Mouse (Mus musculus) heart, embryonic 11.5 days (tissue): ENCODE data around the gene Ssr3. TPM values are rescaled to one million over a fixed set of nuclear protein-coding genes. Genes with fewer than 3 reads are reported as not detected.

Source experiments
- ATAC-seq: fragments of 200-750 bp; cut with Nextera tagmentation; replicated peaks from 2 replicates; pipeline ENCODE4 v1.8.0; 2017; ENCODE audit warnings: moderate library complexity; ENCODE audit not compliant: insufficient number of reproducible peaks, low FRiP score, low TSS enrichment
- H3K27ac ChIP-seq: fragments of 300-500 bp; sonication (generic); 2 replicates; pipeline ENCODE4 v1.5.1; 2014; ENCODE audit warnings: mild to moderate bottlenecking, low read depth, low read length
- H3K27me3 ChIP-seq: fragments of 300-500 bp; sonication (generic); 2 replicates; pipeline ENCODE4 v1.6.1; 2014; ENCODE audit warnings: mild to moderate bottlenecking, low read length, mixed read lengths; ENCODE audit not compliant: control insufficient read depth, insufficient read depth
- H3K36me3 ChIP-seq: fragments of 300-500 bp; sonication (generic); 2 replicates; pipeline ENCODE4 v1.6.1; 2014; ENCODE audit warnings: mild to moderate bottlenecking, low read length, moderate library complexity, mixed read lengths; ENCODE audit not compliant: control insufficient read depth, insufficient read depth
- H3K4me1 ChIP-seq: fragments of 300-500 bp; sonication (generic); 2 replicates; pipeline ENCODE4 v1.6.1; 2014; ENCODE audit warnings: low read length; ENCODE audit not compliant: control insufficient read depth, insufficient read depth
- H3K4me2 ChIP-seq: fragments of 300-500 bp; sonication (generic); 2 replicates; pipeline ENCODE4 v1.6.1; 2014; ENCODE audit warnings: mild to moderate bottlenecking, moderate library complexity
- H3K4me3 ChIP-seq: fragments of 300-500 bp; sonication (generic); 2 replicates; pipeline ENCODE4 v1.5.1; 2014; ENCODE audit warnings: low read depth, low read length
- H3K9ac ChIP-seq: fragments of 300-500 bp; sonication (generic); 2 replicates; pipeline ENCODE4 v1.6.1; 2014; ENCODE audit warnings: mild to moderate bottlenecking, low read depth, low read length, moderate library complexity
- H3K9me3 ChIP-seq: fragments of 300-500 bp; sonication (generic); replicated peaks from 2 replicates; pipeline ENCODE4 v1.6.1; 2016; ENCODE audit warnings: low read length; ENCODE audit not compliant: control insufficient read depth
- WGBS: fragments of 180-500 bp; shearing (Covaris S2); extraction: QIAGEN DNeasy Blood & Tissue Kit; methylation state at CpG from one replicate; pipeline ENCODE4 v1.1.7; 2014; ENCODE audit not compliant: insufficient replicate concordance; 5-methylcytosine and 5-hydroxymethylcytosine counted together
- polyA plus RNA-seq: library from polyadenylated mRNA; unstranded; fragments of >200 nt; fragmentation: Nextera tagmentation; extraction: Ambion mirVana; gene quantifications from 2 replicates; pipeline ENCODE4 v1.2.1, GENCODE M21; 2014

Gene Ssr3
- polyA plus RNA-seq, 1 experiment from 2014 or later, result 267 TPM

DNA sequence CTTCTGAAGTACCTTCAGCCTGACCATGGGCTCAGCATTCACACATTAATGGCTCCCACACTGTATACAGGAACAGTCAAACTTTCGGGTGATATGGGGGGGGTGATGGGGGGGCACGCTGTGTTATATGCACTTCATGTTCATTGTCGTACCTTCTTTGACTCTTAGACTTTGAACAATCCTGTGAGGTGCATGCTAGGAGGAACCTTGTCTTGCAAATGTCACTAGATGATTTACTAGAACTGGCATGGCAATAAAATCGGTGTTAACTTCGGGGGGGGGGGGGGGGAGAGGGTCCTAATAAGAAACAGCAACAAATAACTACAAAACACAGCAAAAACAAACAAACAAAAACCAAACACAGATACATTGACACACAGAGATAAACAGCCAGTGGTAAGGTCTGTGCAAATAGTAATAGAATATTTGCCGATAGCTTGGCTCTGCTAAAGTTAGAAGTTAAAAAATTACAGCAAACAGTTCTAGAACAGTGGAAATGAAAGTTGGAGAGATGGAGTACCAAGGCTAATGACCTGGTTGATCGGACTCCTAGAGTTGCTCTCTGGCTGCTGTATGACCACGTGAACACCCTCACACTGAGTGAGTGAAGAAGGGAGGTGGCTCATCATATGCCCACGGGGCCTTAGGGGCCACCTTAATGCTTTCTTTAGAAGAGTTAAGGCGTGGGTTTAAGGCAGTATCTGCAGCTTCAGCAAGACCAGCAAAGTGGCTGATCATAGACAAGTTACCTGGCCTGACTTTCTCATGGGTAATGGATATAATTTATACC, 26.3 kb downstream of the Ssr3 start:
- no peak overlapping the region for H3K4me2 ChIP-seq
- 86% methylated on average over 10 of the region's 10 CpGs for WGBS

DNA sequence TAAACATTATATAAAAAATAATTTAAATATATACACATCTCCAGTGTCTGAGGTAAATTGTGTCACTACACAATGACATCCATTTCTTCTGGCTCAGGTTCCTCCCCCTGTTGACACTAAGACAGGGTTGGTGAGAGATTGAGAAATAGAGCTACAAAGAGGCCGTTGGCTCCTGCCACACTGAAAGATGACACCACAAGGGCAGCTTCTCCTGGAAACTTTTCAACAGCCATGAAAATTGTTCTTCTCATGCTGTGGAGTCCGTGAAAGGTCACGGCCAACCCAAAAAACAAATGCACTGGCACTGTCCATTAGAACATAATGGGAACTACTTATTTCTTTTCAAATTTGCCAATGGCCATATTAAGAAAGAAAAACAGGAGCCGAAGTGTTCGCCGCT, 27.2 kb downstream of the Ssr3 start:
- Histone ChIP-seq H3K9me3 (no peaks in the 10 kb centered on the region), H3K27me3 (no peaks in the 10 kb centered on the region), H3K36me3 (no peaks in the 10 kb centered on the region), H3K4me3 (no peak overlapping the region), H3K4me2 (no peak overlapping the region), H3K9ac (no peak overlapping the region), H3K27ac (no peak overlapping the region), H3K4me1 (peaks cover 13% of the 10 kb centered on the region)
- 66% methylated on average over 6 of the region's 6 CpGs for WGBS
- ATAC-seq, result no peak

More for the DNA sequence above, 26.3 kb downstream of the Ssr3 start:
- Histone ChIP-seq H3K4me3 (no peak overlapping the region), H3K27me3 (no peaks in the 10 kb centered on the region), H3K9me3 (no peaks in the 10 kb centered on the region), H3K4me1 (peaks cover 6% of the 10 kb centered on the region; the same call in 1 of the 2 replicates), H3K36me3 (no peaks in the 10 kb centered on the region), H3K27ac (no peak overlapping the region), H3K9ac (no peak overlapping the region)
- no peak for ATAC-seq

DNA sequence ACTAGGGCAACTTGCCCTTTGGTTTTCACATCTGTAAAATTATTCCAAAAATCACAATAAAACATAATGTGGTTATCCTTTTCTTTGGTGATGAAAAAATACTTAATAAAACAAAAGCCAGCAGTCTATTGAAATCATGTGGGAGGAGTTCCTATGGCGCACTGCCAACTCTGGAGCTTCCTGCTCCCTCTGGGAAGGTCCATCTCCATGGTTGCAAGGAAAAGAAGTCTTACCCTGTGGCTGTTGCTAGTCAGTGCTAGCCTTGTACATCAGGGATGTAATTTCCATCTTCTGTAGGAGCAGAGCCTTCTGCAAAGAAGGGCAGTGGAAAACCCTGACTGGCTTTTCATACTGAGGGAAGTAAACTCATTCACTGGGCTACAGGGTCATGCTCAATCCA, 29.0 kb downstream of the Ssr3 start:
- H3K27ac ChIP-seq, result no peak overlapping the region
- H3K9ac ChIP-seq, result no peak overlapping the region
- no peaks in the 10 kb centered on the region for H3K9me3 ChIP-seq
- no peak overlapping the region for H3K4me3 ChIP-seq
- 93% methylated on average over 1 of the region's 1 CpGs for WGBS
- H3K27me3 ChIP-seq, result no peaks in the 10 kb centered on the region
- H3K36me3 ChIP-seq, result no peaks in the 10 kb centered on the region
- no peak overlapping the region for H3K4me2 ChIP-seq
- peaks cover 25% of the 10 kb centered on the region for H3K4me1 ChIP-seq
- ATAC-seq, result no peak

DNA sequence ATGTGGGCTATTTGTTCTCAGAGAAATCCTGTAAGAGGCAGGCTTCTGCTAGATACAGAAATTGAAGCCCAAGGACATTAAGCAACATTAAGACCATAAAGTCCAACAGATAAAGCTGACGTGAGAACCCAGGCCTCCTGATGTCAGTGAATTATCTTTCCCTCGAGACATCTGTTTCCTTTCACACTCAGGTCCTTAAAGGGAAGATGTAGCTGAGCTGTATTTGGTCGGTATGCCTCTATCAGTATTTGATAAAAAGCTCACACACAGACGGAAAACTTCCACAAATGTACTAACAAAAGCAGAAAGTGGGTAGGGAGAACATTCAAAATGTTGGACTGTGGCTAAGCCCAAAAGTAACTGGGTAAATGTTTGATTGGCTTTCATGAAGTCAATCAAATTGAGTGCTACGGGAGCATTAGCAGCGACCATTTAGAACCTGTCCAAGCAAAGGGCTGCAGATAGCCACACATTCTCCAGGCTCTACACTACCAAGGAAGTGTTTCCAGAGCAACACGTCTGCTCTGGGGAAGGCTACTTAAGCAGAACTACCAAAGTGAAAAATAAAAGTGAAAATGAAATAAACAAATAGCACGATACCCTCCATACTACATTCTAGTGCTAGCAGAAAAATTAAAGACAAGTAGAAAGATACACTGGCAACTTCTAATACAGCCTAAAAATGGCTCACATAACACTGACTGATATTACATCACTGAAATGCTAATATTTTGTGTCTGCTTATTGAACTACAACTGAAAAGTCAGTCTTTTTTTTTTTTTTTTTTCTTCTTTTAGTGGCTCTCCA, 32.1 kb downstream of the Ssr3 start:
- H3K9me3 ChIP-seq, result no peaks in the 10 kb centered on the region
- peaks cover 31% of the 10 kb centered on the region for H3K4me1 ChIP-seq
- H3K9ac ChIP-seq, result no peak overlapping the region
- peak overlapping the region; percentile 15; the same call in 1 of the 2 replicates for H3K4me3 ChIP-seq
- H3K27me3 ChIP-seq, result no peaks in the 10 kb centered on the region
- H3K27ac ChIP-seq, result peak overlapping the region; percentile 75
- H3K4me2 ChIP-seq, result peak overlapping the region; percentile 42
- H3K36me3 ChIP-seq, result no peaks in the 10 kb centered on the region
- WGBS, result 14% methylated on average over 8 of the region's 8 CpGs
- ATAC-seq, result 0 out of 2 replicates have a peak, but pooled peaks have one; percentile 52

DNA sequence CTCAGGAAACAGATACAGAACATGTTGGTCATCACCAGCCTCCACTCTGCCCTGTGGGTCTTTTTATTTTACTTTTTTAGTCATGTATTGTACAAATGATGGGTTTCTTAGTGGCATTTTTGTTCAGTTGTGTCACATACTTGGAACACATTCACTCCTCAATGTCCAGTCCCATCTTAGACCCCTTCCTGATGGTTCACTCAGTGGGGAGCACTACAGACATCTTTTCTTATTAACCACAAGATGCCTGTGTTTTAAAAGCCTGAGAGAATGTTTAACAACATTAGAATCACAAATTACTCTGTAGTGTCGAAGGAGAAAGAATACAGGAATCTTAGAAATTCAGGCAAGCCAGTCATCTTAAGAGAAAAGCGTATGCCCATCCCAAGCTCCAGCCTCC, 33.6 kb downstream of the Ssr3 start:
- Histone ChIP-seq H3K4me2 (no peak overlapping the region), H3K4me3 (no peak overlapping the region), H3K9me3 (no peaks in the 10 kb centered on the region), H3K4me1 (peaks cover 34% of the 10 kb centered on the region), H3K27ac (no peak overlapping the region), H3K36me3 (no peaks in the 10 kb centered on the region), H3K9ac (no peak overlapping the region), H3K27me3 (no peaks in the 10 kb centered on the region)
- WGBS, result 86% methylated on average over 2 of the region's 2 CpGs
- no peak for ATAC-seq

DNA sequence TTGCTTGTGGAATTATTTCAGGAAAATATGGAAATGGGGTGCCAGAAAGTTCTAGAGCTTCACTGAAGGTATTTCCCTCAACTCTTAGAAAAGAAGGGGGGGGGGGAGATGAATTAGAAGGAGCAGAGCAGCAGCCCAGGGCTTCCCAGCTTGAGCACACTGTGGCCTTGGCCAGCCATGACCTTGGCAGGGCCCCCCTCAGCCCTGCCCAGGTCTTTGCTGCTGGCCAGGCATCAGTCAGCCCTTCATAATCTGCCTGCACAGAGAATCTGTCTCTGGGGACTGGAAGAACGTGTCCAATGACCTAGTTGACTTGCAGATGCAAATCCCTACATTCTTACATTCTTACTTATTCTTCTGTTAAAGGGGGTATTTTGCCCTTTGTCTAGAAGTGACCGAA, 34.1 kb downstream of the Ssr3 start:
- WGBS, result 47% methylated on average over 2 of the region's 2 CpGs
- no peak overlapping the region for H3K9ac ChIP-seq
- H3K4me3 ChIP-seq, result no peak overlapping the region
- H3K27me3 ChIP-seq, result no peaks in the 10 kb centered on the region
- H3K4me2 ChIP-seq, result no peak overlapping the region
- H3K27ac ChIP-seq, result no peak overlapping the region
- ATAC-seq, result no peak
- H3K36me3 ChIP-seq, result no peaks in the 10 kb centered on the region
- H3K9me3 ChIP-seq, result no peaks in the 10 kb centered on the region
- peaks cover 34% of the 10 kb centered on the region for H3K4me1 ChIP-seq

DNA sequence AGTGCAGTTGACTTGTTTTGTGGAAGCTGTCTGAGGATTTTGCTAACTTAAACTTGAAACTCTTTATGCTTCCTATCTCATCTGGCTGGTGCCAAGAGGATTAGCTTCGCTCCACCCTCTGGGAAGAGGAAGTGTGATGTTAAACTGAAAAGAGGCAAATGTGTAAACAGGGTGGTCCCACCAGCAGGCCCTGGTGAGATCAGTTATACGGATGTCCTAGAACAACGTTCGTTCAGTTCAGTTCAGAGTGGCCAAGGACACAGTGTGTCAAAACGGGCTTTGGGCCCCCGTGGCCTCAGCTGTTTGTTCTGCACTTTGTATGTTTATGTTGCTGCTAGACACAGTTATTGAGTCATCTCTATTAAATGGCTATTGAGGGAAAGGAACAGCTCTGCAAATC, 36.9 kb downstream of the Ssr3 start:
- Histone ChIP-seq H3K4me2 (no peak overlapping the region), H3K36me3 (no peaks in the 10 kb centered on the region), H3K4me3 (no peak overlapping the region), H3K4me1 (peaks cover 23% of the 10 kb centered on the region), H3K9ac (no peak overlapping the region), H3K9me3 (no peaks in the 10 kb centered on the region), H3K27ac (no peak overlapping the region), H3K27me3 (no peaks in the 10 kb centered on the region)
- 60% methylated on average over 6 of the region's 6 CpGs for WGBS
- no peak for ATAC-seq

DNA sequence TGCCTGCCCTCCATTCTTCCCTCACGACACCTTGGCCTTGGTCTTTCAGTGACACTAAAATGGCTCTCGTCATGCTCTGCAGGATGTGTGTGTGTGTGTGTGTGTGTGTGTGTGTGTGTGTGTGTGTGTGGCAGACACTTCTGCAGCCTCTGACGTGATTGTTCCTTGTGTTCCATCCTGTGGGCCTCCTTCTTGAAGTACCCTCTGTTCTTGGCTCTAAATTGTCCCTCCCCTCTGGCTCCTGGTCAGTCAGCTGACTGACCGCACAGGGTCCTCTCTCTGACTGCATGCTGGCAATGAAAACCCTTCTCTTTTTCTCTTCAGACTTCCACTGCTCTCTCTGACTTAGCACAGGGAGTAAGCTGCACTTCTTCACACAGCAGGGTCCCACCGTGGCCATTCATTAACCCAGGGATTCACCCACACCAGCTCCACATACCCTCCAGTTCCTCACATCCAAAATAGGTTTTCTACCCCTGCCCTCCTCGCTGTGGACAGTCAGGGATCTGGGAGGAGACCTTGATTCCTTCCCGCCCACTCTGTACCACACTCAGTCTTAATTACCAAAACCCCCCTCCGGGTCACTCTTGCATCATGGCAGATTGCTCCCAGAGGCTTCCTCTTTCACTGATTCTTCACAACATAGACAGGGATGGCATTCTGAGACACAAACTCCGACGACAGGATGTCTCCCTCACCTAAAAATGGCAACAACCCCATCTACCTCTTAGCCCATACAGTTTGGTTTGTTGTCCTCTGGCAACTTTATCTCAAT, 39.0 kb downstream of the Ssr3 start:
- H3K9ac ChIP-seq, result no peak overlapping the region
- H3K36me3 ChIP-seq, result no peaks in the 10 kb centered on the region
- no peaks in the 10 kb centered on the region for H3K27me3 ChIP-seq
- ATAC-seq, result no peak
- H3K27ac ChIP-seq, result no peak overlapping the region
- H3K4me1 ChIP-seq, result peaks cover 9% of the 10 kb centered on the region; the same call in 1 of the 2 replicates
- 65% methylated on average over 10 of the region's 10 CpGs for WGBS
- H3K4me2 ChIP-seq, result no peak overlapping the region
- no peak overlapping the region for H3K4me3 ChIP-seq
- no peaks in the 10 kb centered on the region for H3K9me3 ChIP-seq
